Mouse (Mus musculus): ENCODE results near the gene Kap.
A peak's percentile ranks its signal among the peaks of the same experiment; 100 is the strongest.
"Not testable (repeated sequence)": the region's sequence is repeated elsewhere in the genome, so short reads cannot be mapped to it uniquely, and the experiment has no call there.

The Kap gene

GRCm38 (mm10) chr6:133853526-133853925 lies at the start of gene Kap:
Kap (minus strand) TSS chr6:133853762.
- no peak for DNase-seq (ENCODE audit: low spot score)

- DNase-seq (ENCODE audit: low spot score), result no peak
Measured at GRCm38 (mm10) chr6:133885871-133886415, 32.4 kb upstream of the Kap start.

GRCm38 (mm10) chr6:133883446-133883985 lies 30.0 kb upstream of the Kap start:
- DNase-seq (ENCODE audit: low spot score), result no peak

GRCm38 (mm10) chr6:133875906-133876462 lies 22.4 kb upstream of the Kap start:
- peak; percentile 24 for DNase-seq (ENCODE audit: low spot score)

- DNase-seq (ENCODE audit: low spot score), result no peak
Measured at GRCm38 (mm10) chr6:133872667-133873066, 19.1 kb upstream of the Kap start.

GRCm38 (mm10) chr6:133871131-133871530 lies 17.6 kb upstream of the Kap start:
- no peak for DNase-seq (ENCODE audit: low spot score)

- DNase-seq (ENCODE audit: low spot score), result no peak
Measured at GRCm38 (mm10) chr6:133868381-133868780, 14.8 kb upstream of the Kap start.

GRCm38 (mm10) chr6:133855871-133856270 lies 2.3 kb upstream of the Kap start:
- no peak for DNase-seq (ENCODE audit: low spot score)

GRCm38 (mm10) chr6:133849359-133849758 lies 4.2 kb downstream of the Kap start:
- DNase-seq (ENCODE audit: low spot score), result no peak

GRCm38 (mm10) chr6:133848861-133849260 lies 4.7 kb downstream of the Kap start:
- DNase-seq (ENCODE audit: low spot score), result not testable (repeated sequence)

GRCm38 (mm10) chr6:133838296-133838995 lies 15.1 kb downstream of the Kap start:
- not testable (repeated sequence) for DNase-seq (ENCODE audit: low spot score)

- DNase-seq (ENCODE audit: low spot score), result no peak
Measured at GRCm38 (mm10) chr6:133812342-133812741, 41.2 kb downstream of the Kap start.

All from c-Kit-positive CD71-positive TER-119-positive erythroid progenitor cells, embryonic 14.5 days (primary cell).